Mouse (Mus musculus) left cerebral cortex, adult 8-10 months (tissue): Measurements from ENCODE around the gene Chfr. TPM values are rescaled to one million over a fixed set of nuclear protein-coding genes. Genes with fewer than 3 reads are reported as not detected.

ENCODE experiments used
- DNase-seq, 2 experiments: peaks; one replicate each; pipeline ENCODE4 v3.0.0; 2022; ENCODE audit warnings: low spot score in 2 of 2
- total RNA-seq, 4 experiments: library from RNA; stranded (reverse); gene quantifications; 2 replicates each; pipeline ENCODE4 v1.2.4; 2022

Gene Chfr
- 10 to 100 TPM; 41.8 to 50.5 (median 45.1) TPM for total RNA-seq

GRCm38 (mm10) chr5:110135293-110136086, at the start of gene Chfr:
Chfr (plus strand) TSS chr5:110135842.
- peak; percentile 97 to 99 for DNase-seq

DNA sequence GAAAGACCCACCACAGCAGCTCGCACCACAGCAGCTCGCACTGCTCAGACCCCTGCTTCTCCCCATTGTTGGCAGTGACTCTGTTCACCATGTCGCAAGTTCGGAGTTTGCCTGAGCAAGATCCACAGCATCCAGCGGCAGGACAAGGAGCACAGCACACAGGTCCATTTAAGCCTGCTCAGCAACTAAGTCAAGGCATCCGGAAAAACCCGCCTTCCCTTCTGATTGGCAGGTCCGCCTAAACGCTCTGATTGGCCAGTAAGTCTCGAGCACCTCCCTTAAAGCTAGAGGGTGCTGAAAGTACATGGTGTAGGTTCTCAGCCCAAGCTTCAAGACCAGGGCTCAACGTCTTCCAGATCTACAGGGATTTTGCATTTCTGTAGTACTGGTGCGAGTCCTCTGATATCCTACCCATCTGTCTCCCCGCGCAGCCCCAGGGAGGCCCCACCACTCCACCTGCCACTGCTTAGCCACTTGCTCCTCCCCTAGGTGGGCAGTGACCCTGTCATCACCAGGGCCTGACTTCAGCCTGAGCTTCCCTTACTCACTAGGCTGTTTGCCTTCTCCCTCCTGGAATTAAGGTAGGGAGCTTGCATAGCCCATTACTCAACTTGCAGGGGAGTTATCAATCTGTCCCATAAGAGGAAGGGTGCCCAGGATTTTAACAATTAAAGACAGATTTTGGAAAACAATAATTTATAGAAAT, 49.3 kb upstream of the Chfr start:
- DNase-seq = no peak

DNA sequence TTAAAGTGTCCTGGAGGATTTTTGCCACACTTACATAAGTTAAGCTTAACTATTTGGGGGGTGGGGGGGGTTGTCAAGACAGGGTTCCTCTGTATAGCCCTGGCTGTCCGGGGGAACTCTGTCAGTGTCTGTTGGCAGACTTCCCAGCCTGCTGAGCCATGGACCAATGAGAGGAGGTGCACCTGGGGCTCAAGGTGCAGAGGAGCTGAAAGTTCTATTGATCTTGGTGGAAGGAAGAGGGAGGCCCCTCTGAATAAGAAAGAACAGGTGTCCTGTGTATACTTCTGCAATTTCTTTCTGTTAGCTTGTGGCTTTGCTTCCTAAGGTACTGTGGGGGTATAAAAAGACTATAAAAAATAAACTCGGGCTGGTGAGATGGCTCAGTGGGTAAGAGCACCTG, 44.1 kb upstream of the Chfr start:
- DNase-seq = no peak

DNA sequence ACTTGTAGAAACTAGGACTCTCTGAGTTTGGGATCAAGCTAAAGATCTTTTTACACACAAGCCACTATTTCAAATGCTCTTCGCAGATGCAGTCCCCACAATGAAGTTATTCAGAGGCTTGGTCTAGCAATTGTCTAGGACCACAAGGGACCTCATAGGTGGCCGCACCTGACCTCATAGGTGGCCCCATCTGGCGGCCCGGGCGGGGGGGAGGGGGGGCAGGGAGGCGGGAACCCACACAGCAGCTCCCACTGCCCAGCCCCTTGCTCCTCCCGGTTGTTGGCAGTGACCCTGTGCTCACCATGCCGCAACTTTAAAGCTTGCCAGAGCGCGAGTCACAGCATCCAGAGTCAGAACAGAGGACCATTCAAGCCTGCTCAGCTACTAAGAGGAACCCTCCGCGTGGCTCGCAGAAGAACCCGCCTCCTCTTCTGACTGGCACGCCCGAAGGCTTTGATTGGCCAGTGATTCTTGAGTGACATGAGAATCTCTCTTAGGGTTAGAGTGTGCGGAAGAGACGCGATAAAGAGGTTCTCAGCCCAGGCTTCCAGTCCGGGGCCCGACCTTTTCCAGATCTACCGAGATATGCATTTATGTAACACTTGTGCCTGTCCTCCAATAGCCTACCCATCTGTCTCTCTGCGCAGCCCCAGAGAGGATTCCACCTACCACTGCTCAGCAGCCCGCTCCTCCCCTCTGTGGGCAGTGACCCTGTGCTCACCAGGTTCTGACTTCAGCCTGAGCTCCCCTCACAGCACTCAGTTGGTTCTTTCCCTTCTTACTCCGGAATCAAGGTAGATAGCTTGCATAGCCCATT, 41.4 kb upstream of the Chfr start, which contains the start of gene Gm35315:
Gm35315 (minus strand) TSS at position 391 of the 817 bp plus-strand sequence.
- DNase-seq = peak; percentile 74 to 90

DNA sequence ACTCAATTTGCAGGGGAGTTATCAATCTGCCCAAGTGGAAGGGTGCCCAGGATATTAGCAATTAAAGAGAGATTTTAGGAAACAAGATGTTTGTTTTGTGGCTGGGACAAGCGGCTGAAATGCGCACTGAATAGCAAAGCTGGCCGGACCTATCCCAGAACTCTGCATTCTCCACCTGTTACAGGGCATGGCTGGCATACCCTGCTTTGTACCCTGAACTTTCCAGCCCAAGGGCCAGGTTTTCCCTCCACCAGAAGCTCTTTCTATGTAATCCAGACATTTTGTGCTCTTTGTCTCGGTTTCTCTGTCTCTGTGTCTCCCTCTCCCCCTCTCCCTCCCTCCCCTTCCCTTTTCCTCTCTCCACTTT, 40.8 kb upstream of the Chfr start:
- no peak for DNase-seq

DNA sequence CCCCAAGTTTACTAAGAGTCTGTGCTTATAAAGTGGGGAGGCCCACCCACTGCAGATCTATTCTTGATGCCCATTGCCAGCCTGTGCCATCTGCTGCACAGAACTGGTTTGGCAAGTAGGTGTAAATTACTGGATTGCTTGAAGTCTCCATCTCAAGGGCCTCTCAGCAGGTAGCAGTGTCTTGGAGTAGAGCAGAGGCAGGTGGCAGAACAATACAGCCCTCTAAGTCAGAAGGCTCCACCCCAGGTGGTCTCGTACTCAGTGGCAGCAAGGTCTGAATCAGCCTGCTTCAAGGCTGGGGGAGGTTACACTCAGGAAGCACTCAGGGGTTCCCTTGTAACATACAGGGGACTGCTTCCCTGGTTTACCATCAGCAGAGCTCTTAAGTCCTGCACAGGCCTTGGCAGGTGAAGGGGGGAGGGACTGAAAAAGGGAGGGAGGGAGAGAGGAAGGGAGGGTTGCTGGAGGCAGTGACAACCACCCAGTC, 36.6 kb upstream of the Chfr start:
- DNase-seq = peak; percentile 10 to 69

- peak in 1 of 2 experiments; percentile 12 for DNase-seq
These were observed 35.7 kb upstream of the Chfr start, which contains the start of gene Plcxd1 for GRCm38 (mm10) chr5:110099656-110100580. Plcxd1 (plus strand) TSS chr5:110099969.

DNA sequence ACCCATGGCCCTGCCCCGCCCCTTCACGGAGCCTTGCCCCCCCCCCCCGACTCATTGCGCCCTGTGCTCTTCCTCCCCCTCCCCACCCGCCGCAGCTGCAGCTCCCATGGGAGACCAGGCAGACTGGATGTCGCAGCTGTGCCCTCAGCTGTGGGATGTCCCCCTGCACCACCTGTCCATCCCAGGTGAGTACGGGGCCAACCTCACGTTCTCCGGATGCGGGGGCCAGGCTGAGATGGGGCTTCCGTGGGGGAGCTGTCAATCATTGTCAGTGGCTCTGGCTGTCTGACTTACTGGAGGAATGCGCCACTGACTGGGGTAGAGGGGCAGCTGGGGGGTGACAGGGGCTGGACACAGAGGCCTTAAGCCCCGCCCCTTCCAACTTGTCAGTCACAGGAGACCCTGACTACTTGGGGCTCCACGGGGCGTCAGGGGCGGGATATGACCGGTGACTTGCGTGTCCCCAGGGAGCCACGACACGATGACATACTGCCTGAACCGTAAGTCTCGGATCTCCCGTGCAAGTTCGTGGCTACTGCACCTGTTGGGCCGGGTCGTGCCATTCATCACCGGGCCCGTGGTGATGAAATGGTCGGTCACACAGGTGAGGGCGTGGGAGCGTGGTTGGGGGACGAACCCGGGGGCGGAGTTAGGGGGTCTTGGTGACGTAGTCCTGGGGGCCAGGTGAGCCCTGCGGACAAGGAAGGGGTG, 34.6 kb upstream of the Chfr start:
- peak; percentile 26 to 66 for DNase-seq

- peak; percentile 67 to 87 for DNase-seq
These were observed 33.8 kb upstream of the Chfr start for GRCm38 (mm10) chr5:110101716-110102347.

DNA sequence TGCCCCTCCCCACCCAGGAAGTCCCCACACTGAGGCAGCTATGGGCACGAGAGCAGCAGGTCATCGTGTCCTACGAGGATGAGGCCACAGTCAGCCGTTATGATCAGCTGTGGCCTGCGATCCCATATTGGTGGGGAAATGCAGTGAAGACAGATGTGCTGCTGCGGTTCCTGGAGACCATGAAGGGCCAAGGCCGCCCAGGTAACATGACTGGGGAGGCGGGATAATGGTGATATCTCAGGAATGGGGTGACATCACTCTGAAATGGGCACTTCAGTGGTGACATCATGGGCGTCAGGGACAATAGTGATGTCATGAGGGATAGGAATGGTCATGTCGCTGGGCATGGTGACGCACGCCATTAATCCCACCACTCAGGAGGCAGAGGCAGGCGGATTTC, 33.2 kb upstream of the Chfr start:
- DNase-seq = no peak

DNA sequence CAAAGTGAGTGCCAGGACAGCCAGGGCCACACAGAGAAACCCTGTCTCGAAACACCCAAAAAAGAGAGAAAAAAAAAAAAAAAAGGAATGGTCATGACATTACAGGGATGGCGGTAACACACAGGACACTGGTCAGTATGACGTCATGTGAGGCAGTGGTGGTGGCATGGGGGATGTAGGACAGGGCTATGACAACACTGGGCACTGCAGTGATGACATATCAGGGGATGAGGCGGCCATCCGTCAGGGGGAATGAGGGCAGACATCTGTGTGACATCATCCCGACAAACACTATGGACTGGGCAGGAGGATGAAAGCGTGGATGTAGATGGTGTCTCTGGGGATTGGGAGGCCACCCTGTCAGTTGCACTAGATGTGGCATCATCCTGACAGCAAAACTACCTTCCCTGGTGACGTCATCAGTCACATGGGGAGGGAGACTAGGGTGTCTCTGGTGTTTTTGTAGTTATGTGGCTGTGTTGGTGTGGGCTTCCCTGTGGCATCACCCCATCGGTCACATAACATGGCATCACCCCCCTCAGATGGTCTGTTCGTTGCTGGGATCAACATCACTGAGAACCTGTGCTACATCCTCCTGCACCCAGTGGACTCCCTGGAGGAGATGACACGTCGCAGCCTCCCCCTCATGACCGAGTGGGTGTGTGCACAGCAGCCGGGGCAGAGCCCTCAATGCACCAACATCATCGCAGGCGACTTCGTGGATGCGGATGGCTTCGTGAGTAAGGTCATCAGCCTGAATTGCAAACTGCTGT, 32.6 kb upstream of the Chfr start:
- peak in 1 of 2 experiments; percentile 12 for DNase-seq

GRCm38 (mm10) chr5:110103901-110104615, 31.6 kb upstream of the Chfr start:
- DNase-seq = no peak

GRCm38 (mm10) chr5:110104616-110105380, 30.8 kb upstream of the Chfr start:
- DNase-seq = peak in 1 of 2 experiments; percentile 13

DNA sequence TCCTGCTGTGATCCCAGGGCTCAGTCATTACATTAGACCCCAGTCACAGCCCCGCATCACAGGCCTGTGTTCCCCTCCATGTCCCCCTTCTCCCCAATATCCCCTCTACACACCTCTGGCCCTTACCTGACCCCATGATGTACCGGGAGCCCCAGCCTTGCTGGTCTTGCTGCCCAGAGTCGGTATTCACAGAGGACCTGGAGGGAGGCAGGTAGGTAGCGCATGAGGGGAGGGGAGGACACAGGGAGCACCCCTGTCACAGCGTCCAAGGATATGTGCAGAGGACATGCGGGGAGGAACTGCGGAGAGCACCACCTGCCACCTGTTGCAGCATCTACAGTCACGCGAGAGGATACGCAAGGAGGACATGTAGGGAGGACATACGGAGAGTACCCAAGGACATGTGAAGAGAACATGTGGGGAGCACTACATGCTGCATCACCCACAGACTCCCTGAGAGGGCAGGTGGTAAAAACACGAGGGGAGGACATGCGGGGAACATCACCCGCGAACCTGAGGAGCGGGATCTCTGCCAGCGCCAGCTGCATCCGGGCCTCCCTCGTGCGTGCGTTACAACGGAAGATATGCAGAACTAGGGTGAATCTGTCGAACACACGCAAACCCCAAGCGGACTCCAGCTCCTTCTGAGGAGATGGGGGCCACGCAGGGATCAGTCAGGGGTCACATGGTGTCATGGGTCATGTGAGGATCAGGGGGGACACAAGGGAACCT, 29.3 kb upstream of the Chfr start:
- DNase-seq = peak; percentile 17 to 51

- DNase-seq = peak; percentile 22 to 59
These were observed 28.6 kb upstream of the Chfr start for GRCm38 (mm10) chr5:110106901-110107564.
